In genomic region chr3:87886416-87886815, GRCm38 (mm10) we compare ENCODE assay signal across 8 mouse cellular contexts. TPM values are rescaled to one million over a fixed set of nuclear protein-coding genes. Genes with fewer than 3 reads are reported as not detected.
DNase-seq lines count a peak whose midpoint lies in the region; ATAC-seq lines count a peak whose summit lies in the region.

No protein-coding gene starts in this region.

- 85% methylated on average over 6 of the region's 6 CpGs for WGBS in limb, embryonic 12.5 days
- WGBS in stomach, embryonic 14.5 days: 83% methylated on average over 6 of the region's 6 CpGs

- 0 out of 2 replicates have a peak, but pooled peaks cover 5% of the 10 kb centered on the region for H3K9me3 ChIP-seq in megakaryocyte, embryonic 14.5 days
- H3K9me3 ChIP-seq in limb, embryonic 12.5 days: no peaks in the 10 kb centered on the region
- H3K9me3 ChIP-seq in stomach, embryonic 14.5 days (ENCODE audit: control insufficient read depth, low read depth, low read length): no peaks in the 10 kb centered on the region

- peak overlapping the region; percentile 97 for H3K4me3 ChIP-seq in megakaryocyte, embryonic 14.5 days (replicated peaks)
- peak overlapping the region; percentile 84; the same call in 1 of the 2 replicates for H3K4me3 ChIP-seq in limb, embryonic 12.5 days (replicated peaks)
- peak overlapping the region; percentile 100; the same call in 1 of the 2 replicates for H3K4me3 ChIP-seq in stomach, embryonic 14.5 days (ENCODE audit: low read depth, low read length)

- H3K36me3 ChIP-seq in megakaryocyte, embryonic 14.5 days (replicated peaks; ENCODE audit: low read length): peaks cover 17% of the 10 kb centered on the region
- H3K36me3 ChIP-seq in limb, embryonic 12.5 days: peaks cover 7% of the 10 kb centered on the region; the same call in 1 of the 2 replicates
- no peaks in the 10 kb centered on the region; the same call in 1 of the 2 replicates for H3K36me3 ChIP-seq in stomach, embryonic 14.5 days (ENCODE audit: control insufficient read depth, insufficient read depth, low read length)

- no peak overlapping the region for H3K9ac ChIP-seq in limb, embryonic 12.5 days (replicated peaks)
- no peak overlapping the region for H3K9ac ChIP-seq in stomach, embryonic 14.5 days (replicated peaks; ENCODE audit: low read depth, low read length)

- no peak for ATAC-seq in megakaryocyte, adult 5-6 weeks (ENCODE audit: poor library complexity, severe bottlenecking)
- no peak for ATAC-seq in limb, embryonic 12.5 days (ENCODE audit: insufficient number of reproducible peaks, insufficient read depth, low FRiP score, low TSS enrichment, low read depth)
- no peak for ATAC-seq in stomach, embryonic 14.5 days (ENCODE audit: insufficient number of reproducible peaks, insufficient read depth, low FRiP score, low read depth)
- ATAC-seq in erythroid progenitor cell, adult 5-6 weeks (replicated peaks; ENCODE audit: low FRiP score, poor library complexity, severe bottlenecking): no peak

- DNase-seq in cerebellum, adult 9-11 months: peak; percentile 73
- no peak for DNase-seq in cerebellum, postnatal 36 days
- DNase-seq in gastrocnemius, postnatal 36 days: no peak

- no peak overlapping the region for H3K27ac ChIP-seq in limb, embryonic 12.5 days
- H3K27ac ChIP-seq in stomach, embryonic 14.5 days (ENCODE audit: low read length): no peak overlapping the region

- H3K4me1 ChIP-seq in megakaryocyte, embryonic 14.5 days: peaks cover 35% of the 10 kb centered on the region
- H3K4me1 ChIP-seq in limb, embryonic 12.5 days (replicated peaks): peaks cover 16% of the 10 kb centered on the region
- H3K4me1 ChIP-seq in stomach, embryonic 14.5 days (ENCODE audit: control insufficient read depth, insufficient read depth, low read length): peaks cover 15% of the 10 kb centered on the region

- H3K4me2 ChIP-seq in limb, embryonic 12.5 days: peak overlapping the region; percentile 51
- peak overlapping the region; percentile 39 for H3K4me2 ChIP-seq in stomach, embryonic 14.5 days (replicated peaks; ENCODE audit: low read depth, low read length)

- no peaks in the 10 kb centered on the region for H3K27me3 ChIP-seq in megakaryocyte, embryonic 14.5 days (replicated peaks)
- no peaks in the 10 kb centered on the region for H3K27me3 ChIP-seq in limb, embryonic 12.5 days
- H3K27me3 ChIP-seq in stomach, embryonic 14.5 days (ENCODE audit: control insufficient read depth, insufficient read depth, low read length): no peaks in the 10 kb centered on the region

- intact Hi-C loops in gastrocnemius, postnatal 36 days (cut with DNase I): no loop called here

RNA-seq across cellular contexts. Expression of gene Prcc, which starts 1.0 kb away (rescaled TPM):
- polyA plus RNA-seq in megakaryocyte, embryonic 14.5 days (2012; ENCODE audit: insufficient read depth, low replicate concordance): 62.4 and 99.1 TPM in 2 replicates
- total RNA-seq in megakaryocyte, adult 5-6 weeks (2015): 16.8 and 18.9 TPM in 2 replicates
- total RNA-seq in megakaryocyte, adult 5-6 weeks (2017): 18.5 and 22.2 TPM in 2 replicates
- 15.8 and 16.2 TPM in 2 replicates for polyA plus RNA-seq in limb, embryonic 12.5 days (2016; fragmentation: Nextera tagmentation; extraction: Ambion mirVana)
- polyA plus RNA-seq in stomach, embryonic 14.5 days (2014; fragmentation: Nextera tagmentation; extraction: Ambion mirVana): 12.9 and 14.1 TPM in 2 replicates
- 12.6 and 17.7 TPM in 2 replicates for total RNA-seq in erythroid progenitor cell, adult 5-6 weeks (2015; ENCODE audit: low replicate concordance)
- 12.0 and 13.2 TPM in 2 replicates for total RNA-seq in erythroid progenitor cell, adult 5-6 weeks (2017; ENCODE audit: low replicate concordance)
- 10 to 100 TPM; 43.8 to 45.5 TPM for total RNA-seq in gastrocnemius, postnatal 36 days (2021)

RNA-seq across cellular contexts. Expression of gene Hdgf, which starts 19.7 kb away (rescaled TPM):
- polyA plus RNA-seq in megakaryocyte, embryonic 14.5 days (2012; ENCODE audit: insufficient read depth, low replicate concordance): 140 and 1,011 TPM in 2 replicates
- 131 and 154 TPM in 2 replicates for total RNA-seq in megakaryocyte, adult 5-6 weeks (2015)
- 217 and 229 TPM in 2 replicates for total RNA-seq in megakaryocyte, adult 5-6 weeks (2017)
- polyA plus RNA-seq in limb, embryonic 12.5 days (2016; fragmentation: Nextera tagmentation; extraction: Ambion mirVana): 286 and 294 TPM in 2 replicates
- polyA plus RNA-seq in stomach, embryonic 14.5 days (2014; fragmentation: Nextera tagmentation; extraction: Ambion mirVana): 119 and 135 TPM in 2 replicates
- total RNA-seq in erythroid progenitor cell, adult 5-6 weeks (2015; ENCODE audit: low replicate concordance): 255 and 262 TPM in 2 replicates
- total RNA-seq in erythroid progenitor cell, adult 5-6 weeks (2017; ENCODE audit: low replicate concordance): 349 and 393 TPM in 2 replicates
- total RNA-seq in gastrocnemius, postnatal 36 days (2021): 100 to 1,000 TPM; 183 to 199 TPM

RNA-seq across cellular contexts. Expression of gene Mrpl24, which starts 32.9 kb away (rescaled TPM):
- 3.1 and 14.1 TPM in 2 replicates for polyA plus RNA-seq in megakaryocyte, embryonic 14.5 days (2012; ENCODE audit: insufficient read depth, low replicate concordance)
- total RNA-seq in megakaryocyte, adult 5-6 weeks (2015): 134 and 135 TPM in 2 replicates
- 99.8 and 106 TPM in 2 replicates for total RNA-seq in megakaryocyte, adult 5-6 weeks (2017)
- 80.4 and 85.9 TPM in 2 replicates for polyA plus RNA-seq in limb, embryonic 12.5 days (2016; fragmentation: Nextera tagmentation; extraction: Ambion mirVana)
- polyA plus RNA-seq in stomach, embryonic 14.5 days (2014; fragmentation: Nextera tagmentation; extraction: Ambion mirVana): 73.5 and 75.5 TPM in 2 replicates
- 68.1 and 70.4 TPM in 2 replicates for total RNA-seq in erythroid progenitor cell, adult 5-6 weeks (2015; ENCODE audit: low replicate concordance)
- 31.3 and 38.0 TPM in 2 replicates for total RNA-seq in erythroid progenitor cell, adult 5-6 weeks (2017; ENCODE audit: low replicate concordance)
- total RNA-seq in gastrocnemius, postnatal 36 days (2021): 10 to 100 TPM; 36.7 to 42.3 TPM

RNA-seq across cellular contexts. Expression of gene Sh2d2a, which starts 39.9 kb away (rescaled TPM):
- 0.12 TPM in 1 of 2 replicates, not detected in the other for polyA plus RNA-seq in megakaryocyte, embryonic 14.5 days (2012; ENCODE audit: insufficient read depth, low replicate concordance)
- total RNA-seq in megakaryocyte, adult 5-6 weeks (2015): 1.9 and 2.7 TPM in 2 replicates
- total RNA-seq in megakaryocyte, adult 5-6 weeks (2017): 0.70 and 1.4 TPM in 2 replicates
- polyA plus RNA-seq in limb, embryonic 12.5 days (2016; fragmentation: Nextera tagmentation; extraction: Ambion mirVana): not detected in 2 replicates
- polyA plus RNA-seq in stomach, embryonic 14.5 days (2014; fragmentation: Nextera tagmentation; extraction: Ambion mirVana): 0.17 TPM in 1 of 2 replicates, not detected in the other
- total RNA-seq in erythroid progenitor cell, adult 5-6 weeks (2015; ENCODE audit: low replicate concordance): 1.3 and 1.4 TPM in 2 replicates
- total RNA-seq in erythroid progenitor cell, adult 5-6 weeks (2017; ENCODE audit: low replicate concordance): 0.51 and 0.83 TPM in 2 replicates
- under 1 TPM in 1 of 2 experiments, not detected in 1; 0.13 TPM for total RNA-seq in gastrocnemius, postnatal 36 days (2021)

RNA-seq across cellular contexts. Expression of gene Isg20l2, which starts 43.7 kb away (rescaled TPM):
- 2.9 and 3.6 TPM in 2 replicates for polyA plus RNA-seq in megakaryocyte, embryonic 14.5 days (2012; ENCODE audit: insufficient read depth, low replicate concordance)
- 27.5 and 28.8 TPM in 2 replicates for total RNA-seq in megakaryocyte, adult 5-6 weeks (2015)
- 25.0 and 26.3 TPM in 2 replicates for total RNA-seq in megakaryocyte, adult 5-6 weeks (2017)
- 83.2 and 86.4 TPM in 2 replicates for polyA plus RNA-seq in limb, embryonic 12.5 days (2016; fragmentation: Nextera tagmentation; extraction: Ambion mirVana)
- 31.9 and 35.4 TPM in 2 replicates for polyA plus RNA-seq in stomach, embryonic 14.5 days (2014; fragmentation: Nextera tagmentation; extraction: Ambion mirVana)
- 13.3 and 16.8 TPM in 2 replicates for total RNA-seq in erythroid progenitor cell, adult 5-6 weeks (2015; ENCODE audit: low replicate concordance)
- total RNA-seq in erythroid progenitor cell, adult 5-6 weeks (2017; ENCODE audit: low replicate concordance): 11.6 and 11.7 TPM in 2 replicates
- 1 to 10 TPM; 6.2 to 8.0 TPM for total RNA-seq in gastrocnemius, postnatal 36 days (2021)
